Mouse (Mus musculus): Measurements from ENCODE around the gene Gm10320.

Gene Gm10320

DNA sequence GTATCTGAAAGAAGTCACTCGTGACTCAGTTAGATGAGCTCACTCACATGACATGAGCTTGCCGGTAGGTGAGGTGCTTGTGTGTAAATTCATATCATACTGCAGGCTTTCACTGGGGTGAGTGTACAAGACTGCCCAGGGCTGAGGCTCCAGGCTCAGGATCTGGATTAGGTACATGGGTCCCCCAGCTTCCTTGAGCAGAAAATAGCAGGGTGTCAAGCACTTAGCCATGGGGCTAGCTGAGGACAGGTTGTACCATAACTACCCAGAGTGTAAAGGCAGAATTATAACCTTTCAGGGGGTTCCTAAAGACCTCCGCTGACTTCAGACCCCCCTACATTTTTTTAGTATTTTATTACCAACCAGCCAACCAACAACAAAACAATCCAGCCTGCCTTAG lies at the start of gene Gm10320:
Gene Gm10320, minus strand, starts transcription at position 93 of the 400 bp plus-strand sequence.
- DNase-seq: no peak

DNA sequence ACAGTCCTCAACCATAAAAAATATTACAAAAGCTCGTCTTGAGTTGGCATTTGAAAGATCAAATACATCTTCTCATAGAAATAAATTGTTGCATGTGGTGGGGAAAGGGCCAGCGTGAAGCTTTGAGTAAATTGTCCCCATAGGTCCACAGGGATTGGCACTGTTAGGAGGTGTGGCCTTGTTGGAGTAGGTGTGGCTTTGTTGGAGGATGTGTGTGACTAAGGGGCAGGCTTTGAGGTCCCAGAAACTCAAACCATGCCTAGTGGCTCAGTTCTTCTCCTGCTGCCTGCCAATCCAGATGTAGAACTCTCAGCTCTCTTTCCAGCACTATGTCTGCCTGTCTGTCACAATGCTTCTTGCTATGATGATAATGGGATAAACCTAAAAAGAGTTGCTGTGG lies 49.8 kb upstream of the Gm10320 start:
- DNase-seq: no peak

DNA sequence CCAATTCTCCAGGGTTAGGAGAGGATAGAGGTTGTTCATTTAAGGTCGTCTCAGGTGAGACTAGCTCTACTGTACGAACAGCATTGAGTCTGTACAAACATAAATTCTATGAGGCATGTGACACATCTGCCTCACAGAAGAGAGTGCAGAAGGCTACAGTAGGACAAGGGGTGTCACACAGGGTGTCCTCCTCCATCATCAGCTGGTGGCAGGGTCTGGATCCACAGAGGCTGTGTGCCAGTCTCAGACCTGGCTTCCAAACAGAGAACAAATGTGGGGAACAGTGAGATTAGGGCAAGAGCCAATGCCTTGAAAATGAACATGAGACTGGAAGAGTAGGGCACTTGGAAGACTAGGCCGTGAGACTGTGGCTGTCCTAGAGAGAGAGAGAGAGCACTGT lies 48.4 kb upstream of the Gm10320 start:
- no peak for DNase-seq

DNA sequence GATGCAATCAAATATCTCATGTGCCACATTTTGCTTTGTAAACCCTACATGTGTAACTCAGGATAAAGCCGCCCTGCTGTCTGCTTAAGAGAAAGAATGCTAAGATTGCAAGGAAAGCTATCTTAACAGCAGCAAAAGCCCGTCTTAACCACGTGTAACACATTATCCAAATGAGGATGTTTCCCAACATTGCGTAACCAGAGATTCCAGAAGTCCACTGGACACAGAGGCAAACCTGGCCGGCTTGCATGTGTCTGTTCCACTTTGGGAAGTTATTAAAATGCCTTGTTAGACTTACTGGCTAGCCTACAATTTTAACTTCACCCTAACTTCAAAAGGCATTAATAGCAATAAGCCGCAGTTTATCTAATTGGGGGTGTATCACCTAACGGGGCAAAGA lies 47.5 kb upstream of the Gm10320 start:
- DNase-seq: no peak

DNA sequence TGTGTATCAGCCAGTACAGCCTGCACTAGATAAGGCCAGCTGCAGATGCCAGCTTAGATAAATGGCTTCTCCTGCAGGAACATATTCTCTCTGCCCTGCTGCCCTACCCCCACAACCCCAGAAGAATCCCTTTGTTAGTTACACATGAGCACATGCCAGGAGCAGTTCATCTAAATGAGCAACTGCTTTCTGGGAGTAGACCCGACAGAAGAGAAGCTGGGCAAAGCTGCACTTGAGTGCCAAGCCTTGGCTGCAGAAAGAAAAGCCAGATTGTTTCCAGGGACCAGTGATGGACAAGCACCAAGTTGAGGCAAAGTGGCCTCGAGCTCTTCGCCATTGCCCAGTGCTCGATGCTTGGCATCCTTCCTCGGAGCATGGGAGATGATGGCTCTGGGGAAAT lies 46.8 kb upstream of the Gm10320 start:
- DNase-seq: peak; percentile 9

DNA sequence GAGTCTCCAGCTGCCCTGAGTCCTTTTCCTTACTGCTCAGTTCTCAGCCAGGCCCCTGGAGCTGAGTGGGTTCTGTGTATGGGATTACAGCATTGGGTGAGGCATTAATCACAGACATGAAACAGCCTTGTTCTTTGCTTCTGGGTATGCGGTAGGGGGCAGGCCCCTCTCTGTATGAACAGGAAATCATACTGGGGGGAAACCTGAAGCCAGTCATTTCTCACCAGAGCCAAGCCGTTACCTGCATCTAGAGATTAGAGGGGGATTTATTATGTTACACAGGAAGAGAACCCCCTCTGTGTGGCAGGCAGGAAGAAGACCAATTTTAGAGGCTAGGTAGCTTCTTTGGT lies 43.1 kb upstream of the Gm10320 start:
- no peak for DNase-seq

DNA sequence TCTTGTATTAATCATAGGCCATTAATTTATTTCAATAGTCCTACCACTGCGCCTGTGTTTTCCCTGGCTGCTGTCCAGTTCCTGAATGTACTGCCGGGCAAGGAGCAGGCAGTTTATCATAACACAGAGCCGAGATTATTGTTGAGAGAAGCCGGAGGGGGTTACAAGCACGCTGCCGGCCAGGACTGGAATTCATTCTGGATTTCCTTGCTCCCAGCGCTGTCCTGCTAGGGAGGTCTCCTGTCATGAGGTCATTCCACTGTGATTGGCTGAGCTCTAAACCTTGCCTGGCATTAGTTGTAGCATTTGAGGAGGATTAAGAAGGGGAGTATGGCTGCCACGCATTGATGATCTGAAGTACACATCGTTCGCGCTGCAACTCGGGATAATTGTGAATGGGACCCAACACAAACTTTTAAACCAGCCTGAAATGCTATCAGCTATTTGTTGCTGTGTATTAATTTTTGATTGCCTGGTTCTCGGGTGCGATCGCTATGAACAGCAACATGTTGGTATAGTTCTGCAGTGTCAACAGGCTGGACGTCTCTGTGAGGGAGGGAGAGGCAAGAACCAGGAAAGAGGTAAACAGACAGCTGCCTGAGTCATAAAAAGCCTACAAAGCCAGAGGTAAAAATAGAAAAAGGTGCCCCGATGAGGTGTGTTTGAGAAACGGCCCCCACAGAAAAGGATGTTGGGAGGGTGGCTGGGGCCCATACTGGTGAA lies 42.5 kb upstream of the Gm10320 start:
- no peak for DNase-seq

DNA sequence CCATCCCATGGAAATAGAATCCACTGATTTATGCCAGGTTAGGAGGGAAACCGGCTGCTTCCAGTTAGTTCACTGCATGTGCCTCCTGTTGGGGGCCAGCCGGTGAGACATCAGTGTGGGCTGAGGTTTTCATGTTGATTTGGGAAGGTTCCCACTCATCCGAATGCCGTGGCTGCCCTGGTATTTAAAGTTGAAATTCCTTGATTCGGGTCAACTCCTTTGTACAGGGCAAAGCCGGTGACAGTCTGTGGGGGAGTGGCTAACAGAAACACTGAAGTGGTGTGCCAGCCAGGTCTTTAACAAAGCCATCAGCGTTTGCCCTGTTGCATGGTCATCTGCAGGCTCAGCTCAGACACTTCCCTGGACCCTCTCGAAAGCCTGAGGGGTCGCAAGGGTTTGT lies 41.6 kb upstream of the Gm10320 start:
- DNase-seq: no peak

DNA sequence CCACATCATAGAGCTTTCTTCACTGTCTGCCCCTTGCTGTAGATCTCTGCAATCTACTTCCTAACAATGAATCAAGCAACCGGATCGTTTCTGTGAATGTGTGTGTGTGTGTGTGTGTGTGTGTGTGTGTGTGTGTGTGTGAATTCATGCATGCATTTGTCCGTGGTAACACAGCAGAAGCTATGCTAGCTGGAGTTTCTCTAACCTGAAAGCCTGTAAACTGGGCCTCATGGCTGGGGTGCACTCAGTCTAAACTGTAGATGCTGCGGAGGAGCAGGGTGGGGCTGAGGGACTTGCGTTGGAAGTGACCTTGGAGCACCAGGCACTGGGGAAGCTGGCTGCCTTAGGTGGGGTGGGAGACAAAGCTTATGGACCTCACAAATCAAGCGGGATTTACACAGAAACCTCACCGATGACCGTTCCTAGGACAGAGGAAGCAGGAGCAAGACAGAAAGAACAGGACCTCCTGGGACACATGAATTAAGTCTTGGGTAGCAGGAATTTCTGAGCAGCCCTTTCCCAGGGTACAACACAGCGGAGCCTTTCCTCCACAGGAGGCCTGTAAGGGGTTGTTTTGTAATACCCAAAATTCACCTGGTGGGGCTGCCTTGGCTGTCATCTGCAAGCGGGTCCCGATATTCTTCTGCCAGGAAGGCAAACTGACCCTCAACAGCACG lies 41.0 kb upstream of the Gm10320 start:
- DNase-seq: no peak

DNA sequence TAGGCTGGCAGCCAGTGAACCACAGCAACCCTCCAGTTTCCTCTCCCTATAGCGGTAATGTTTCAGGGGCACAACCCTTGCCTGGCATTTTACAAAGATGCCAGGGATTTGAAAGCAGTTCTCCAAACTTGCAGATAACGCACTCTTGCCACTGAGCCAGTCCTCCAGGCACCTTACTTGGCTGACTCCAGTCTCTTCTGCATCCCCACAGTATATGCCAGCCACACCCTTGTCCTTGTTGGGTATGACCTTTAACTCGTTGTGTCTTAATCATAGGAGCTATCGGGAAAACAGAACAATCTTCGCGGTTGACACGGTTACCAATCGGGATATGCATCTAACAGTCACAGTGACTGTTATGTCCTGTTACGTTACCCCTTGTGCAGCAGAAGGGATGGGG lies 40.2 kb upstream of the Gm10320 start:
- no peak for DNase-seq

DNA sequence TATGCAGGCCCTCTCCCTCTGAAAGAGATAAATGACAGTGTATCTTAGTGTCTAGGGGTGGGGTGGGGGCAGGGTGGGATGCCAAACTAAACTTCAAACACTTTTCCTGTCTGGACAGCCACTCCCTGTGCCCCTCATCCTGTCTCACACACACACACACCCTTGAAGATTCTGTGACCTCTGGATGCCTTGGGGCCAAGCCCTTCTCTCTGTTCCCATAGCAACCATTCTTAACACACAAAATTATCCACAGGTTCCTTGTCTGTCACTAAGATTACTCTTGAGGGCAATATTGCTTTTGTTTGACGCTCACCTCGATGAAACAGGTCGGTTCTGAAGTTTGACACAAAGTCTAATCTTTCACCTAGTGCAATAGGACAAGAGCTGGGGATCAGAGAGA lies 39.5 kb upstream of the Gm10320 start:
- no peak for DNase-seq

DNA sequence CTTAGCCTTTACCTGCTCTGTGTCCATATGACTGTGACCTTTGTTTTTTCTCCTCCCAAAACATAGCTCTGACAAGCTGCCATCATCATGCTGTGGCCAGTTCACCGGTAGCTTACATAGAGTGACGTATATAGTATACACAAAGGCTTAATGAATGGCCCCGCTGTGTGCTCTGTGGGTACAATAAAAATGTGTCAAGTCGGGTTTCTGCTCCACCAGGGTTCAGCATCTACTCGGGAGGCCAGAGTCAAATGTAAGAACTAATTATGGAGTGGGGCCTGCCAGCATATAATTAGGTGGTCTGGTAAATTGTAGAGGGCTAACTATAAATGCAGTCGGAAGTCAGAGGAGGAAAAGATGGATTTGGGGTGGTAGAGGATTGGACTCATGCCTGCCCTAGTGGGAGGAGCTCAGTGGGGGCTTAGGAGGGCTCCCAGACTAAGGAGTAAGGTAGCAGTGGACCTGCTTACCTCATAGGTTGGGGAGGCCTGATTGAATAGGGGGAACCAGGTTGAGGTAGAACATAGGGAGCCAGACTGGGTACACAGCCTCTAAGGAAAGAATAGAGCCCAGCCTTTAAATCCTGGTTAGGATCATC lies 32.0 kb upstream of the Gm10320 start:
- no peak for DNase-seq

DNA sequence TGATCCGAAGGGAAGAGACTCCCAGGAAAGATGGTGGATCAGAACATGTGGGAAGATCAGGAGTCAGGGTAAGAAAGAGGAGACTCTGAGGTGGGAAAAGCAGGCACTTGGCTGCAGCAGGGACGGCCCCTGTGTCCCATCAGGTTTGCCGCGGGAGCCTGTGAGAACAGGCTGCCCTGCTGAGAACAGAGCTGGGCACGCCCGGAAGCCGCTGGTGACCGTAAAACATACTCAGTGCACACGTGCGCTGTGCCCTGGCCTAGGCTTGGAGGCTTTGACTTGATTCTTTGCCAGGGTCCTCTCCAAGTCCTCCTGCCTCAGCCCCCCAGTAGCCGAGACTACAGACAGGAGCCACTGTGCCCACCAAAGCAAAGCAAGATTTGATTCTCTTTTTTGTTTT lies 26.5 kb upstream of the Gm10320 start:
- DNase-seq: no peak

DNA sequence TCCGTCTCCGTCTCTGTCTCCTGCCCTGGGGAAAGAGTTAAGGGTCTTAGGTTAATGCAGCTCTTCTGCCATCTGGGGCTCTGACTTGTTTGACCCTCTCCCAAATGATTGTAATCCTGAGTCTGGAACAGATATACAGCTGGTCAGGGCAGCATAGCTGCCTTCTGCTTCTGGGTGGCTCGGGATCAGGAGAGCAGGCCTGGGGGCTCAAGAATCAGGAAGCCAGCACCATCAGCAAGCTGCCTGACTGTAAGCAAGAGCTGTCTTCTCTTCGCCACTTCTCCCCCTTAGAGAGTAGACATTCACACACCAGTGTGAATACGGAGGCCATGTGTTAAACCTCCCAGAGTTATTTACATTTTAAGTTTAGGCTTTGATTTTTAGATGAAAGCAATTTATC lies 25.9 kb upstream of the Gm10320 start:
- DNase-seq: no peak

DNA sequence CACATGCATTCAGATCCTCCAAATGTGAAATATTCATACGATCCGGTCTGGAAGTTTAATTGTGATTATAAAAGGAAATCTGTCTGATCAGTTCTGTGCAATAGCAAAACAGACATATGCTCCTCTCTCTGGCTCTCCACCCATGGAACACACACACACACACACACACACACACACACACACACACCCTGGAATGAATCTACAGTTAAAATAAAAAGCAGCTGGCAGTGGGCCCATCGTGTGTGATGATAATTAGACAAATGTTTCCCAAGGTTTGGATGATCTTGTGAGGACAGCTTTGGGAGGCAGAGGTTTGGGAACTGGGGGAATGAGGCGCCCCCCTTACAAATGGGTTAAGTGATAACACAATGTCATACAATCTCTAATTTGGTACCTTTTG lies 25.2 kb upstream of the Gm10320 start:
- DNase-seq: peak; percentile 47

DNA sequence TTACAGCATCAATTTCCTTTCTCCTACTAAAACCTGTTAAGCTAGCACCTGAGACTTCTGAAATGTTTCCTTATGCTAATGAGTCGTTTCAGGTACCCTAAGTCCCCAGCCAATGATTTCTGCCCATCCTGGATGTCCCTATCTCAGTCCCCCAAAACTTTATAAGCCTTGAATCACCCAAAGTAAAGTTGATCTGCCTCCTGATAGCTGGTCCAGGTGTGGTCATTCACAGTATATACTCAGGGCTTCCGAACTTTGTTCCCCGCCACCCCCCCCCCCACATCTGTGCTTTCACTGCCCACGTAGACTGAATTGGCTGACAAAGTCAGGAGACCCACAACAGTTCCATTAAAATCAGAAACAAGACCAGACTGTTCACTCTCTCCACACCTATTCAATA lies 20.3 kb upstream of the Gm10320 start:
- no peak for DNase-seq

DNA sequence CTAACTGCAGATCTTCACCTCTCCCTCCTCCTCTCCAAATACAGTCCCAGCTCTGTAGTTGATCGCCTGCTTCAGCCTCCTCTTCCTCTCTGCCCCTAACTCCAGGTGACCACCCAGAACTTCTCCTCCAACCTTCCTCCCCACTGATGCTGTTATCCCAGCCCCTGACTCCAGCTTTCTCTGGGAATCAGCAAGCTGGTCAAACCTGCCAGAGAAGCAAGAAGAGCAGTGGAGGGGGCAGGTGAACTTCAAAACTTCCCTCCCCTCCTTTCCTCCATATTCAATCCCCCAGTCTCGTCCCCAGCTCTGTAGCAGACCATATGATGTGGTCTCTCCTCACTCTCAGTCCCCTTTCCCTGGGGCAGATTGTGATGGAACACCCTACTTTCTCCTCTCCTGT lies 15.9 kb upstream of the Gm10320 start:
- no peak for DNase-seq

DNA sequence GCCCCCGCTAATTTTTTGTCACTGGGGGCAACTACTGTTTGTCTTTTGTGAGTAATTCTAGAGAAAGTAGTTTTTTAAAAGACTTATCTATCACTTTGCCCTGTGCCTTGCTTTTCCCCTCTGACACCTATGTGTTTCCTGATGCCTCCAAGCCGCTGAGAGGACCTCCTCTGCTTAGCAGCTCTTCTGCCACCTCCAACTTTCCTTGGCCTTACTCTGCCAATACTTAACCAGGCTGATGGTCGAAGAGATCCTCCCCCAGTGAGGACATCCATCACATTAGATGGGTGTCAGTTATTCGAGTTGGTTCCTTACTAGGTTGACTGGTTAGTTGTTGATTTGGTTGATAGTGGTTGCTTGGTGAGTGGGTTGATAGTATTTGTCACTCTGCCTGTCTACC lies 14.7 kb upstream of the Gm10320 start:
- no peak for DNase-seq

DNA sequence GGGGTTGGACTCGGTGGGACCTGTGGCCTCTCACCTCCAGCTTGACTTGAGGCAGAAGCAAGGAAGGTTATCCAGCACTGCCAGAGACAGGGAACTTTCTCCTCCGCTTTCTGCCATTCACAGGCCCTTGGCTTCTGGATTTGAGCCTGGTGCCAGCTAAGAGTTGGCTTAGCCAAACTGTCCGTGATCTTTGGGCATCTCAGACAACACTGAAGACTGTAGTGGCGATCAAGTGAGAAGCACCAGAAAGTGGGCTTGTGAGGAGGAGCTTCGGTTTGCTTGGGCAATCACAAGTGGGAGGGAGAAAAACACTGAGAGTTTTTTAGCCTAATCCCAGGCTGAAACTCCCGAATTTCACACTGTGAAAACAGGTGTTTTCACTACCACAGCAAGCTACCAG lies 14.2 kb upstream of the Gm10320 start:
- no peak for DNase-seq

DNA sequence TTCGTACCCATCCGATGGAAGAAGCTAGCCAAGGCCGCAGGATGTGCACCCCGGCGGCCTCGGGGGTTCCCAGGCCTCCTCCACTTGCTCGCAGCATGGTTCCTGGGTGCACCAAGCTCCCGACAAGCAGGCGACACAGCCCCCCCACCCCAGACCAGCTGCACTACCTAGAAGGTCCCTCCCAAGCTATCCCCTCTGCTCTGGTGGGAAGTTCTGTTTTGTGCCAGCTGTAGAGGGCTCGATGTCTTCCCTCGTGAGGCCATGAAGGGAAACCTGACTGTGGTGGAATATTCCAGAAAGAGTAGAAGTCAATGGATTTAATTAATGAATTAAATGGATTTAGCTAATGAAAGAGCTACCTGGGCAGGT lies 13.7 kb upstream of the Gm10320 start:
- DNase-seq: no peak

DNA sequence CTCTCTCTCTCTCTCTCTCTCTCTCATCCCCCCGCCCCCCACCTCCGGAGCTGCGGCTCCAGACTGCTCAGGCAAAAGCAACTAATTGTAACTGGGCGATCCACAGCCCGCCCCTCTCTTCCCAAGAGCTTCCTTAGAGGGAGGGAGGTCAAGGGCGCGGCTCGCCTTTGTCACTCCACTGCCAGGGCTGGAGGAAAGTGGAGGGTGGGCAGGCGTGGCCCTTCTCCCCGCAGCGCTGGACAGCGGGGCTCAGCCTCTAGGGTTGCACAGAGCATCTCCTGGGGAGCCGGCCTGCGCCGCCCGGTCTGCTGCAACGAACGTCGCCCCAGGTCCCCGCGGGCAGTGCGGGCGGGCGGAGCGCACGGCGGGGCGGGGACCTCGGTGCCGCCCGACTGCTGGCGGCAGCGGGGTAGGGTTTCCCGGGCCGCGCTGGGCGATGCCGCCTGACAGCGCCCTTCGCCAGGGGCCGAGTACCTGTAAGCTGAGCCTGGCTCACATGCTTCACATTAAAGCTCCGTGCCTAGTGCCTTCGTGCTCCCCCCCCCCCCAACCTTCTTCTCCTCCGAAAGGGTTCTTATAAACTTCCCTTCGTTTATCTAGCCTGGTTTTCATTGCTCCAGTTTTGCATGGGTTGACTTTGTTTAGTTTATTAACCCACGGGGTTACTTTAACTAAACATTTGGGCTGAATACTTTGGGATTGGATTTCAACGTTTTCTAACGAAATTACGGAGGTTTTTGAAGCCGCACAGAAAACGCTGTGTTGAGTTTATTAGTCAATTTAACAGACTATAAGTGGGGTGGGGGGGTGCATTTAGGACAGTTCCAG lies 13.1 kb upstream of the Gm10320 start:
- DNase-seq: no peak

DNA sequence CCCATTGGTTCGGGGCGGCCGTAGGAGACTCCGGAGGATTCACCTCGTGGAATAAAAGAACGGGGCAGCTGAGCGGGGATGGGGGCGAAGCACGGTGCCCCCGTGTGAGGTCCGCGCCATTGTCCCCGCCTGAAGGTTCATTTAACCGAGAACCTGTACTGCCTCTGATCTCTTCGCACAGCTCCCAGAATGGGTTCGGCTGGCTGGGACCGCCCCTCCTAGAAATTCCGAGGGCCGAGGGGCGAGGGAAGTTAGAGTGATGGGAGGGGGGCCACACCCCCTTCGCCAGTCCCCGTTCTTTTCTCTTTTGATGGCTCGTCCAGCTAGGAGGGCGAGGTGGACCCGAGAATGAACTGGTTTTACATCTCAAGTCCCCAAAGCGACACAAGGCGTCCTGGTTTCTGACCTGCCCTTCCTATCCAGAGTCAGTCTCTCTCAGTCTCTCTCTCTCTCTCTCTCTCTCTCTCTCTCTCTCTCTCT lies 12.4 kb upstream of the Gm10320 start:
- no peak for DNase-seq

DNA sequence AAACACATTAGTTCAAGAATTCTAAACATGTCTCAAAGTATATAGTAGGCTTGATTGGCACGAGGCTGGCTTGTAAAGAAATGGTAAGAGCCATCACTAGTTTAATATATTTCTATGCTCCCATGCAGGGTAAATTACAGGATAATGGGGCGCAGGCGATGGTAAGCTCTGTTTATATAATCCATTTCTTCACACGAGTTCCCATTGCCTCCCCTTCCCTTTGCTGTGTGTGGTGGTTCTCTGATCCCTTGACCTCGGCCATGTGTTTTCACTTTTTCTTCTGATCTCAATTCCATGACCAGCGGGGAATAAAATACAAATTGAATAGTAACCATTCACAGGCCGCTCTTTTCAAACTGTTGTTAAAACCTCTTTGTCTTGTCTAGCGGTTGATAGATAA lies 11.8 kb upstream of the Gm10320 start:
- DNase-seq: no peak

Data from layer of hippocampus, adult 9-11 months (tissue).